In the genomic region with DNA sequence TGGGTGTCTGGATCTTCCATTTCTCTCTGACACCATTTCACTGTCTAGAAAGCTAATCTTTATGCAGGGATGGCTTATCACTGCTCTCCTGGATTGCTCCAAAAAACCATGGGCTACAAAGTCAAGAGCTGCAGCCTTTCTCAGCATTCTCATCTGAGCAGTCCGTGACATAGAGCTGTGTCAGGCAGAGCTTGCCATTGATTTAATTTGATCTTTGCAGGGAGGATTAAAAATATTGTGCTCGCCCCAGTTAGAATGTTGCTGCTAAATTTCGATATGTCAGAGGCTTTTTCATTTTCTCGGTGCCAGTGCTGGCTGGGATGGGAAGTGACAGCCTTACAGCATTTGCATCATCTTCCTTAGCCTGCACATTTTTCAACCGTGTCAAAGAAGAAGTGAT, we compare ENCODE assay signal across 18 mouse cellular contexts.
A peak's percentile ranks its signal among the peaks of the same experiment; 100 is the strongest.
DNase-seq lines count a peak whose midpoint lies in the region; ATAC-seq and TF ChIP-seq lines count a peak whose summit lies in the region.
"Had no signal": no experiment of that assay in that cellular context is flagged by ENCODE, and none has a peak within 500 bp of the region (broad histone marks: within the 10 kb centered on the region; RNA-seq: fewer than 3 reads in every experiment).

No protein-coding gene starts in this region.

- no peaks in the 10 kb centered on the region for H3K4me1 ChIP-seq in hindbrain, postnatal 0 days (ENCODE audit: insufficient read depth, low read length)
- no peaks in the 10 kb centered on the region for H3K4me1 ChIP-seq in hindbrain, embryonic 11.5 days (replicated peaks; ENCODE audit: control insufficient read depth, insufficient read depth, low read length)
- peaks cover 9% of the 10 kb centered on the region for H3K4me1 ChIP-seq in embryonic facial prominence, embryonic 12.5 days
- peaks cover 12% of the 10 kb centered on the region for H3K4me1 ChIP-seq in limb, embryonic 13.5 days
- H3K4me1 ChIP-seq: heart, embryonic 10.5 days; kidney, embryonic 15.5 days; megakaryocyte, embryonic 14.5 days had no signal

- no peaks in the 10 kb centered on the region for H3K9me3 ChIP-seq in hindbrain, postnatal 0 days (ENCODE audit: low read length)
- H3K9me3 ChIP-seq in hindbrain, embryonic 11.5 days (ENCODE audit: control insufficient read depth, low read length): no peaks in the 10 kb centered on the region
- no peaks in the 10 kb centered on the region for H3K9me3 ChIP-seq in embryonic facial prominence, embryonic 12.5 days
- H3K9me3 ChIP-seq in limb, embryonic 13.5 days: no peaks in the 10 kb centered on the region
- H3K9me3 ChIP-seq: heart, embryonic 10.5 days; kidney, embryonic 15.5 days; megakaryocyte, embryonic 14.5 days had no signal

- 62% methylated on average over 5 of the region's 5 CpGs for WGBS in hindbrain, postnatal 0 days
- 69% methylated on average over 5 of the region's 5 CpGs for WGBS in hindbrain, embryonic 11.5 days
- 40% methylated on average over 5 of the region's 5 CpGs for WGBS in embryonic facial prominence, embryonic 12.5 days
- 40% methylated on average over 5 of the region's 5 CpGs for WGBS in limb, embryonic 13.5 days

- no peak overlapping the region for H3K4me3 ChIP-seq in hindbrain, postnatal 0 days (ENCODE audit: low read length)
- H3K4me3 ChIP-seq in hindbrain, embryonic 11.5 days (ENCODE audit: low read depth, low read length): no peak overlapping the region
- no peak overlapping the region for H3K4me3 ChIP-seq in embryonic facial prominence, embryonic 12.5 days
- no peak overlapping the region for H3K4me3 ChIP-seq in limb, embryonic 13.5 days
- H3K4me3 ChIP-seq: heart, embryonic 10.5 days; kidney, embryonic 15.5 days; megakaryocyte, embryonic 14.5 days had no signal

- H3K9ac ChIP-seq in hindbrain, postnatal 0 days (replicated peaks; ENCODE audit: low read length): no peak overlapping the region
- H3K9ac ChIP-seq in hindbrain, embryonic 11.5 days (ENCODE audit: low read depth, low read length): no peak overlapping the region
- H3K9ac ChIP-seq in embryonic facial prominence, embryonic 12.5 days: no peak overlapping the region
- H3K9ac ChIP-seq in limb, embryonic 13.5 days: no peak overlapping the region
- H3K9ac ChIP-seq: hindbrain, embryonic 14.5 days; kidney, embryonic 15.5 days had no signal

- no peaks in the 10 kb centered on the region for H3K36me3 ChIP-seq in hindbrain, postnatal 0 days (ENCODE audit: insufficient read depth, low read length)
- no peaks in the 10 kb centered on the region for H3K36me3 ChIP-seq in hindbrain, embryonic 11.5 days (ENCODE audit: control insufficient read depth, insufficient read depth, low read length)
- H3K36me3 ChIP-seq in embryonic facial prominence, embryonic 12.5 days: no peaks in the 10 kb centered on the region
- H3K36me3 ChIP-seq in limb, embryonic 13.5 days: no peaks in the 10 kb centered on the region
- H3K36me3 ChIP-seq: heart, embryonic 10.5 days; kidney, embryonic 15.5 days had no signal

- H3K27me3 ChIP-seq in hindbrain, postnatal 0 days (ENCODE audit: insufficient read depth, low read length): no peaks in the 10 kb centered on the region
- H3K27me3 ChIP-seq in hindbrain, embryonic 11.5 days (ENCODE audit: control insufficient read depth, insufficient read depth, low read length): no peaks in the 10 kb centered on the region
- H3K27me3 ChIP-seq in embryonic facial prominence, embryonic 12.5 days: no peaks in the 10 kb centered on the region
- peaks cover 3% of the 10 kb centered on the region; the same call in 1 of the 2 replicates for H3K27me3 ChIP-seq in limb, embryonic 13.5 days
- H3K27me3 ChIP-seq: kidney, embryonic 15.5 days; megakaryocyte, embryonic 14.5 days had no signal

- ATAC-seq in hindbrain, postnatal 0 days: no peak
- ATAC-seq in hindbrain, embryonic 11.5 days (ENCODE audit: low FRiP score): no peak
- no peak for ATAC-seq in embryonic facial prominence, embryonic 12.5 days (ENCODE audit: insufficient number of reproducible peaks, insufficient read depth, low FRiP score, low TSS enrichment)
- ATAC-seq in limb, embryonic 13.5 days (ENCODE audit: low FRiP score, low read depth): no peak
- ATAC-seq: intestine, postnatal 0 days had no signal

- TF ChIP-seq CTCF in hindbrain, postnatal 0 days (IDR thresholded peaks at IDR 0.05; ENCODE audit: low read depth): no peak

- H3K4me2 ChIP-seq in hindbrain, postnatal 0 days (ENCODE audit: low read depth, low read length): no peak overlapping the region
- no peak overlapping the region for H3K4me2 ChIP-seq in hindbrain, embryonic 11.5 days (replicated peaks; ENCODE audit: low read depth, low read length)
- H3K4me2 ChIP-seq in embryonic facial prominence, embryonic 12.5 days (replicated peaks): no peak overlapping the region
- H3K4me2 ChIP-seq in limb, embryonic 13.5 days (replicated peaks): no peak overlapping the region
- H3K4me2 ChIP-seq: hindbrain, embryonic 14.5 days; kidney, embryonic 15.5 days had no signal

- peak; percentile 18 for DNase-seq in embryo, embryonic 11 days
- no peak for DNase-seq in embryo, embryonic 9.5 days (ENCODE audit: extremely low spot score)
- peak; percentile 5 for DNase-seq in hindbrain, postnatal 0 days (ENCODE audit: low spot score)
- DNase-seq in hindbrain, embryonic 11.5 days (ENCODE audit: low spot score): no peak
- no peak for DNase-seq in gastrocnemius, postnatal 4 days (ENCODE audit: low spot score in 2 of 2)
- no peak for DNase-seq in testis, postnatal 14 days (ENCODE audit: low spot score)
- DNase-seq: adrenal gland, adult 2 months; cerebellum, postnatal 14 days; gastrocnemius, postnatal 36 days; lung, adult 18-20 months; thymus, postnatal 25 days had no signal

- H3K27ac ChIP-seq in hindbrain, postnatal 0 days: no peak overlapping the region
- H3K27ac ChIP-seq in hindbrain, embryonic 11.5 days (ENCODE audit: low read depth, low read length): no peak overlapping the region
- peak overlapping the region; percentile 65 for H3K27ac ChIP-seq in embryonic facial prominence, embryonic 12.5 days
- 0 out of 2 replicates have a peak overlapping the region, but pooled peaks have one; percentile 10 for H3K27ac ChIP-seq in limb, embryonic 13.5 days
- H3K27ac ChIP-seq: heart, embryonic 10.5 days; hindbrain, embryonic 14.5 days; kidney, embryonic 15.5 days had no signal

Comparison
In these comparisons a context has a peak if more than half of its experiments do, and no peak if none do; other contexts are left out.
1. DNase-seq: peak in embryo, embryonic 11 days (single experiment) and hindbrain, postnatal 0 days (single experiment); none in embryo, embryonic 9.5 days (single experiment), hindbrain, embryonic 11.5 days (single experiment), gastrocnemius, postnatal 4 days (0 of 2) and testis, postnatal 14 days (single experiment).
2. H3K27ac ChIP-seq: peak in embryonic facial prominence, embryonic 12.5 days (single experiment) and limb, embryonic 13.5 days (single experiment); none in hindbrain, postnatal 0 days (single experiment) and hindbrain, embryonic 11.5 days (single experiment).